Mouse (Mus musculus) limb, embryonic 14.5 days (tissue): ENCODE results near the gene Nrn1. TPM values are rescaled to one million over a fixed set of nuclear protein-coding genes. Genes with fewer than 3 reads are reported as not detected.

Source experiments
- ATAC-seq: fragments of 200-750 bp; cut with Nextera tagmentation; 2 replicates; pipeline ENCODE4 v1.8.0; 2017; ENCODE audit warnings: low read depth, moderate number of reproducible peaks, moderate TSS enrichment; ENCODE audit not compliant: low FRiP score
- DNase-seq: peaks from one replicate; pipeline ENCODE4 v3.0.0-alpha.2; 2015; ENCODE audit warnings: low spot score
- H3K27ac ChIP-seq: fragments of 300-500 bp; sonication (generic); replicated peaks from 2 replicates; pipeline ENCODE4 v1.5.1; 2014; ENCODE audit warnings: low read depth, mild to moderate bottlenecking, low read length, moderate library complexity, mixed read lengths
- H3K27me3 ChIP-seq: fragments of 300-500 bp; sonication (generic); 2 replicates; pipeline ENCODE4 v1.6.1; 2014; ENCODE audit warnings: low read length, mixed read lengths; ENCODE audit not compliant: control insufficient read depth, insufficient read depth
- H3K36me3 ChIP-seq: fragments of 300-500 bp; sonication (generic); 2 replicates; pipeline ENCODE4 v1.6.1; 2014; ENCODE audit warnings: mild to moderate bottlenecking, low read length, moderate library complexity, mixed read lengths; ENCODE audit not compliant: control insufficient read depth, insufficient read depth
- H3K4me1 ChIP-seq: fragments of 300-500 bp; sonication (generic); 2 replicates; pipeline ENCODE4 v1.6.1; 2014; ENCODE audit warnings: antibody characterized with exemption, low read length, mixed read lengths; ENCODE audit not compliant: control insufficient read depth, insufficient read depth
- H3K4me2 ChIP-seq: fragments of 300-500 bp; sonication (generic); replicated peaks from 2 replicates; pipeline ENCODE4 v1.6.1; 2014; ENCODE audit warnings: low read depth, mild to moderate bottlenecking, low read length, moderate library complexity; ENCODE audit not compliant: severe bottlenecking
- H3K4me3 ChIP-seq: fragments of 300-500 bp; sonication (generic); replicated peaks from 2 replicates; pipeline ENCODE4 v1.5.1; 2014; ENCODE audit warnings: low read length
- H3K9ac ChIP-seq: fragments of 300-500 bp; sonication (generic); 2 replicates; pipeline ENCODE4 v1.6.1; 2014; ENCODE audit warnings: mild to moderate bottlenecking, low read depth, low read length, moderate library complexity; ENCODE audit not compliant: severe bottlenecking
- H3K9me3 ChIP-seq: fragments of 300-500 bp; sonication (generic); 2 replicates; pipeline ENCODE4 v1.6.1; 2016; ENCODE audit warnings: low read length; ENCODE audit not compliant: control insufficient read depth
- POLR2A ChIP-seq: fragments of 200-500 bp; IDR thresholded peaks from 2 replicates; pipeline ENCODE4 v1.8.0; 2012; ENCODE audit warnings: inconsistent platforms, mild to moderate bottlenecking, moderate library complexity, borderline replicate concordance; ENCODE audit not compliant: insufficient read depth, insufficient read length; ENCODE audit errors: extremely low read depth
- WGBS: fragments of 180-500 bp; shearing (Covaris S2); extraction: QIAGEN DNeasy Blood & Tissue Kit; methylation state at CpG from one replicate; pipeline ENCODE4 v1.1.7; 2014; 5-methylcytosine and 5-hydroxymethylcytosine counted together
- polyA plus RNA-seq, 2 experiments: library from polyadenylated mRNA; depleted of rRNA in 1 of 2; stranded (reverse) in 1 of 2; unstranded in 1 of 2; fragments of >200 nt; fragmentation: Nextera tagmentation in 1 of 2; extraction: Ambion mirVana in 1 of 2; gene quantifications; 2 replicates each; pipeline versions ENCODE4 v1.2.1 to v1.2.3; 2012 to 2014

Nrn1 gene
- polyA plus RNA-seq, 2 experiments, result 13.8 to 14.7 TPM

GRCm38 (mm10) chr13:36731931-36732461 is 2.9 kb downstream of the Nrn1 start:
- no peak for TF ChIP-seq POLR2A
- WGBS, result under 1% methylated on average over 23 of the region's 23 CpGs
- Histone ChIP-seq H3K4me1 (peaks cover 15% of the 10 kb centered on the region; the same call in 1 of the 2 replicates), H3K27ac (no peak overlapping the region), H3K4me3 (peak overlapping the region; percentile 47), H3K27me3 (peaks cover 57% of the 10 kb centered on the region), H3K4me2 (peak overlapping the region; percentile 70), H3K36me3 (no peaks in the 10 kb centered on the region), H3K9me3 (no peaks in the 10 kb centered on the region), H3K9ac (peak overlapping the region; percentile 22; the same call in 1 of the 2 replicates)
- no peak for DNase-seq
- no peak for ATAC-seq

GRCm38 (mm10) chr13:36731016-36731930 is 3.7 kb downstream of the Nrn1 start:
- Histone ChIP-seq H3K27ac (no peak overlapping the region), H3K27me3 (peaks cover 62% of the 10 kb centered on the region), H3K9ac (peak overlapping the region; percentile 22; the same call in 1 of the 2 replicates), H3K4me2 (peak overlapping the region; percentile 70), H3K36me3 (no peaks in the 10 kb centered on the region), H3K4me3 (peak overlapping the region; percentile 47), H3K4me1 (peaks cover 14% of the 10 kb centered on the region), H3K9me3 (no peaks in the 10 kb centered on the region)
- ATAC-seq, result no peak
- 5% methylated on average over 34 of the region's 34 CpGs for whole genome bisulfite sequencing
- DNase-seq, result peak; percentile 51
- TF ChIP-seq POLR2A, result no peak

- WGBS, result 31% methylated on average over 14 of the region's 14 CpGs
- Histone ChIP-seq H3K4me3 (no peak overlapping the region), H3K27ac (no peak overlapping the region), H3K9me3 (no peaks in the 10 kb centered on the region), H3K4me1 (peaks cover 14% of the 10 kb centered on the region), H3K27me3 (peaks cover 69% of the 10 kb centered on the region), H3K36me3 (no peaks in the 10 kb centered on the region), H3K4me2 (no peak overlapping the region), H3K9ac (no peak overlapping the region)
- TF ChIP-seq POLR2A, result no peak
- ATAC-seq, result no peak
- no peak for DNase-seq
Measured at GRCm38 (mm10) chr13:36730341-36730761, 4.6 kb downstream of the Nrn1 start.

GRCm38 (mm10) chr13:36729731-36730340 is 5.1 kb downstream of the Nrn1 start:
- Histone ChIP-seq H3K4me2 (no peak overlapping the region), H3K4me3 (no peak overlapping the region), H3K27me3 (peaks cover 69% of the 10 kb centered on the region), H3K4me1 (peaks cover 14% of the 10 kb centered on the region), H3K9ac (no peak overlapping the region), H3K9me3 (no peaks in the 10 kb centered on the region), H3K36me3 (no peaks in the 10 kb centered on the region), H3K27ac (no peak overlapping the region)
- no peak for DNase-seq
- TF ChIP-seq POLR2A, result no peak
- WGBS, result 22% methylated on average over 9 of the region's 13 CpGs
- ATAC-seq, result no peak

- no peak overlapping the region for H3K27ac ChIP-seq
- DNase-seq (no peak), ATAC-seq (no peak)
- H3K9me3 ChIP-seq, result no peaks in the 10 kb centered on the region
- H3K27me3 ChIP-seq, result peaks cover 68% of the 10 kb centered on the region
- no peaks in the 10 kb centered on the region for H3K36me3 ChIP-seq
- 0 out of 2 replicates have a peak overlapping the region, but pooled peaks have one; percentile 45 for H3K4me3 ChIP-seq
- H3K4me1 ChIP-seq, result peaks cover 22% of the 10 kb centered on the region
- no peak for TF ChIP-seq POLR2A
- H3K9ac ChIP-seq, result no peak overlapping the region
- H3K4me2 ChIP-seq, result peak overlapping the region; percentile 80; the same call in 1 of the 2 replicates
- WGBS, result 18% methylated on average over 5 of the region's 5 CpGs
Measured at GRCm38 (mm10) chr13:36728509-36728908, 6.4 kb downstream of the Nrn1 start.
